In the genomic region with DNA sequence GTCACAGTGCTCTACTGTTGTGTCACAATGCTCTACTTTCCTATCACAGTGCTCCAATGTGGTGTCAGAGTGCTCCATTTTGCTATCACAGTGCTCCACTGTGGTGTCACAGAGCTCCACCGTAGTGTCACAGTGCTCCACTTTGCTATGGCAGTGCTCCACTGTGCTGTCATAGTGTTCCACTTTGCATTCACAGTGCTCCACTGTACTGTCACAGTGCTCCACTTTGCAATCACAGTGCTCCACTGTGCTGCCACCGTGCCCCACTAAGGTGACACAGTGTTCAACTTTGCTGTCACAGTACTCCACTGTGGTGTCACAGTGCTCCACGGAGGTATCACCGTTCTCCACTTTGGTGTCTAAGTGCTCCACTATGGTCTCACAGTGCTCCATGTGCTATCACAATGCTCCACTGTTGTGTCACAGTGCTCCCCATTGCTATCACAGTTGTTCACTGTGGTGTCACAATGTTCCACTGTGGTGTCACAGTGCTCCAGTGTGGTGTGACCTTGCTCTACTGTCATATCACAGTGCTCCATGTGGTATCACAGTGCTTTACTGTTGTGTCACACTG, we compare ENCODE assay signal across 17 mouse cellular contexts.
DNase-seq lines count a peak whose midpoint lies in the region; ATAC-seq and TF ChIP-seq lines count a peak whose summit lies in the region.
"Had no signal": no experiment of that assay in that cellular context is flagged by ENCODE, and none has a peak within 500 bp of the region (broad histone marks: within the 10 kb centered on the region; RNA-seq: fewer than 3 reads in every experiment).

No protein-coding gene starts in this region.

- H3K4me1 ChIP-seq in heart, embryonic 10.5 days, result no peaks in the 10 kb centered on the region
- H3K4me1 ChIP-seq in midbrain, embryonic 11.5 days (ENCODE audit: control insufficient read depth, insufficient read depth, low read length), result no peaks in the 10 kb centered on the region
- no peaks in the 10 kb centered on the region for H3K4me1 ChIP-seq in midbrain, embryonic 16.5 days (ENCODE audit: control insufficient read depth, insufficient read depth, low read length)
- no peaks in the 10 kb centered on the region for H3K4me1 ChIP-seq in stomach, postnatal 0 days (replicated peaks; ENCODE audit: control insufficient read depth, insufficient read depth)
- H3K4me1 ChIP-seq: limb, embryonic 15.5 days; midbrain, embryonic 12.5 days had no signal

- no peak overlapping the region for H3K27ac ChIP-seq in heart, embryonic 10.5 days
- H3K27ac ChIP-seq in midbrain, embryonic 11.5 days (ENCODE audit: low read depth, low read length), result no peak overlapping the region
- no peak overlapping the region for H3K27ac ChIP-seq in midbrain, embryonic 16.5 days (ENCODE audit: low read length)
- H3K27ac ChIP-seq in stomach, postnatal 0 days (replicated peaks), result no peak overlapping the region
- H3K27ac ChIP-seq: limb, embryonic 15.5 days; midbrain, embryonic 12.5 days had no signal

- intact Hi-C loops in heart, postnatal 14 days (cut with DNase I), result loop anchor here (5.0 kb wide), 2 partner anchors 77 to 222 kb away; no protein-coding TSS in a partner anchor

- no peaks in the 10 kb centered on the region for H3K9me3 ChIP-seq in heart, embryonic 10.5 days
- no peaks in the 10 kb centered on the region for H3K9me3 ChIP-seq in midbrain, embryonic 11.5 days (ENCODE audit: control insufficient read depth, low read length)
- H3K9me3 ChIP-seq in midbrain, embryonic 16.5 days (replicated peaks; ENCODE audit: control insufficient read depth, low read length, poor library complexity, severe bottlenecking), result no peaks in the 10 kb centered on the region
- H3K9me3 ChIP-seq in stomach, postnatal 0 days (ENCODE audit: control insufficient read depth, low read length), result no peaks in the 10 kb centered on the region
- H3K9me3 ChIP-seq: limb, embryonic 15.5 days; midbrain, embryonic 12.5 days had no signal

- H3K36me3 ChIP-seq in heart, embryonic 10.5 days, result no peaks in the 10 kb centered on the region
- H3K36me3 ChIP-seq in midbrain, embryonic 11.5 days (ENCODE audit: control insufficient read depth, insufficient read depth, low read length), result no peaks in the 10 kb centered on the region
- H3K36me3 ChIP-seq in midbrain, embryonic 16.5 days (ENCODE audit: control insufficient read depth, insufficient read depth, low read length), result no peaks in the 10 kb centered on the region
- no peaks in the 10 kb centered on the region for H3K36me3 ChIP-seq in stomach, postnatal 0 days (ENCODE audit: control insufficient read depth, insufficient read depth, low read length)
- H3K36me3 ChIP-seq: G1E; limb, embryonic 15.5 days; midbrain, embryonic 12.5 days had no signal

- no peak for TF ChIP-seq EP300 in stomach, postnatal 0 days (optimal IDR thresholded peaks at IDR 0.05)

- no peak overlapping the region for H3K4me3 ChIP-seq in heart, embryonic 10.5 days
- no peak overlapping the region for H3K4me3 ChIP-seq in midbrain, embryonic 11.5 days (ENCODE audit: low read depth, low read length)
- no peak overlapping the region for H3K4me3 ChIP-seq in midbrain, embryonic 16.5 days (ENCODE audit: low read depth, low read length)
- H3K4me3 ChIP-seq in stomach, postnatal 0 days (ENCODE audit: low read depth, low read length), result no peak overlapping the region
- H3K4me3 ChIP-seq: limb, embryonic 15.5 days; midbrain, embryonic 12.5 days had no signal

- no peaks in the 10 kb centered on the region for H3K27me3 ChIP-seq in heart, embryonic 10.5 days (ENCODE audit: insufficient read depth, poor library complexity, severe bottlenecking)
- no peaks in the 10 kb centered on the region for H3K27me3 ChIP-seq in midbrain, embryonic 11.5 days (ENCODE audit: control insufficient read depth, insufficient read depth, low read length)
- no peaks in the 10 kb centered on the region for H3K27me3 ChIP-seq in midbrain, embryonic 16.5 days (ENCODE audit: control insufficient read depth, insufficient read depth, low read depth, low read length)
- H3K27me3 ChIP-seq in stomach, postnatal 0 days (ENCODE audit: control insufficient read depth, insufficient read depth, low read length), result no peaks in the 10 kb centered on the region
- H3K27me3 ChIP-seq: limb, embryonic 15.5 days; midbrain, embryonic 12.5 days had no signal

- 80% methylated on average over 4 of the region's 4 CpGs for WGBS in heart, embryonic 10.5 days
- 91% methylated on average over 4 of the region's 4 CpGs for WGBS in midbrain, embryonic 11.5 days
- WGBS in midbrain, embryonic 16.5 days, result 93% methylated on average over 4 of the region's 4 CpGs
- 95% methylated on average over 4 of the region's 4 CpGs for WGBS in stomach, postnatal 0 days

- ATAC-seq in midbrain, embryonic 11.5 days (ENCODE audit: low FRiP score), result no peak
- ATAC-seq in midbrain, embryonic 16.5 days, result no peak
- no peak for ATAC-seq in stomach, postnatal 0 days (ENCODE audit: low FRiP score, low TSS enrichment)
- ATAC-seq: forebrain, embryonic 14.5 days; inflammation-experienced regulatory T-cells, adult 6 months; lung, postnatal 0 days had no signal

- DNase-seq in heart, embryonic 10.5 days (ENCODE audit: low spot score), result peak; percentile 74
- DNase-seq in heart, postnatal 14 days, result no peak
- peak; percentile 83 for DNase-seq in midbrain, embryonic 11.5 days (ENCODE audit: low spot score, missing footprints)
- DNase-seq in urinary bladder, postnatal 4 days (ENCODE audit: low spot score in 2 of 2), result peak; percentile 16 to 45
- DNase-seq in urinary bladder, postnatal 10 days (ENCODE audit: low spot score), result no peak
- peak; percentile 7 for DNase-seq in stomach, postnatal 0 days (ENCODE audit: low spot score)
- no peak for DNase-seq in layer of hippocampus, adult 9-11 months
- DNase-seq: adrenal gland, postnatal 10 days; cerebellum, adult 18-20 months; kidney, postnatal 10 days had no signal

- H3K9ac ChIP-seq in midbrain, embryonic 11.5 days (ENCODE audit: low read length), result no peak overlapping the region
- H3K9ac ChIP-seq in midbrain, embryonic 16.5 days (ENCODE audit: low read depth, low read length), result no peak overlapping the region
- H3K9ac ChIP-seq in stomach, postnatal 0 days (ENCODE audit: low read length), result no peak overlapping the region
- H3K9ac ChIP-seq: limb, embryonic 15.5 days; midbrain, embryonic 12.5 days had no signal

- TF ChIP-seq CTCF in stomach, postnatal 0 days (IDR thresholded peaks at IDR 0.05; ENCODE audit: low read depth), result no peak

- no peak overlapping the region for H3K4me2 ChIP-seq in midbrain, embryonic 11.5 days
- H3K4me2 ChIP-seq in midbrain, embryonic 16.5 days (ENCODE audit: low read length), result no peak overlapping the region
- no peak overlapping the region for H3K4me2 ChIP-seq in stomach, postnatal 0 days (replicated peaks; ENCODE audit: low read depth)
- H3K4me2 ChIP-seq: limb, embryonic 15.5 days; midbrain, embryonic 12.5 days had no signal

Comparison
In these comparisons a context has a peak if more than half of its experiments do, and no peak if none do; other contexts are left out.
1. DNase-seq: peak in heart, embryonic 10.5 days (single experiment), midbrain, embryonic 11.5 days (single experiment), urinary bladder, postnatal 4 days (2 of 2) and stomach, postnatal 0 days (single experiment); none in heart, postnatal 14 days (0 of 2), urinary bladder, postnatal 10 days (single experiment) and layer of hippocampus, adult 9-11 months (single experiment).